Mouse (Mus musculus) adrenal gland, postnatal 0 days (tissue): ENCODE measurements around the gene Apoc3. TPM values are rescaled to one million over a fixed set of nuclear protein-coding genes. Genes with fewer than 3 reads are reported as not detected.

ENCODE experiments used
- polyA plus RNA-seq: library from polyadenylated mRNA; unstranded; fragments of >200 nt; fragmentation: Nextera tagmentation; extraction: Ambion mirVana; gene quantifications from 2 replicates; pipeline ENCODE4 v1.2.1, GENCODE M21; 2015

Gene Apoc3
- 20.8 and 41.9 TPM in 2 replicates for polyA plus RNA-seq

DNA sequence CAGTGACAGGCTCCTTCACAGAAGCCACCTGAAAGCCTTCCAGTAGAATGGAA is at the start of gene Apoc3:
Gene Apoc3 (minus strand): TSS at position 41 of the 53 bp plus-strand sequence.

DNA sequence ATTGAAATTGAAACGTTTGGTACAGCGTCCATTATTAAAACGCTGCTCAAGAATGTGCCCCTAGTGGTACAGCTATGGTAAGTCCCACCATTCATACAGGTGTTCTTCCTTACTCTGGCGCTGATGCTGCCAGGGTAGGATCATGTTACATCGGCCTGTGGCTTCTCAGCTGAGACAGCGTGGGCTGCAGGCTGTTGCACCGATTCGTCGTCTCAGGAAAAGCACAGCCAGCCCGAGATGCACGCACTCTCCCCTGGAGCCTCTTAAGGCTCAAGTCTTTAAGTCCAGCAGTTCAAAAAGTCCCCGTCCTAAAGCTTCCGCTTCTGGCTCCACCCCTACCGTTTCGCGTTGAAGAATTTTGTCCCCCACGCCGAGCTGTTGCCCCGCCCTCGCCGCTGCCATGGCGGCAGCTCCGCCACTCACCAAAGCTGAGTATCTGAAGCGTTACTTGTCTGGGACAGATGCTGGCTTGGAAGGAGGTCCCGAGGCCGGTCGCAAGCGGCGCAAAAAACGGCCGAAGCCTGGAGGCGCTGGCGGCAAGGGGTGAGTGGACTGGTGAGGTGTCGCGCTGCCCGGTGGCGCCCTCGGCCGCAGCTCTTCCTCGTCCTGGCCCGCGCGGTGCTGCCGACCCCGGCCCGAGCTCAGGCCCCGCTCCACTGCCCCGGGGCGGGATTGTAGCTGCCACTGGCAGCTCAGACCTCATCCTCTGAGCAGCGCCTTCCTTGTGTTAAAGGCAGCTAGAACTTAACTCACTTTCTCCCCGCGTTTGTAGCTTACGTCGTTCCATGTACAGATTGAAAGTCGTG is 47.4 kb upstream of the Apoc3 start, which contains the start of gene Bud13:
Gene Bud13 (plus strand): TSS at position 378 of the 806 bp plus-strand sequence.

DNA sequence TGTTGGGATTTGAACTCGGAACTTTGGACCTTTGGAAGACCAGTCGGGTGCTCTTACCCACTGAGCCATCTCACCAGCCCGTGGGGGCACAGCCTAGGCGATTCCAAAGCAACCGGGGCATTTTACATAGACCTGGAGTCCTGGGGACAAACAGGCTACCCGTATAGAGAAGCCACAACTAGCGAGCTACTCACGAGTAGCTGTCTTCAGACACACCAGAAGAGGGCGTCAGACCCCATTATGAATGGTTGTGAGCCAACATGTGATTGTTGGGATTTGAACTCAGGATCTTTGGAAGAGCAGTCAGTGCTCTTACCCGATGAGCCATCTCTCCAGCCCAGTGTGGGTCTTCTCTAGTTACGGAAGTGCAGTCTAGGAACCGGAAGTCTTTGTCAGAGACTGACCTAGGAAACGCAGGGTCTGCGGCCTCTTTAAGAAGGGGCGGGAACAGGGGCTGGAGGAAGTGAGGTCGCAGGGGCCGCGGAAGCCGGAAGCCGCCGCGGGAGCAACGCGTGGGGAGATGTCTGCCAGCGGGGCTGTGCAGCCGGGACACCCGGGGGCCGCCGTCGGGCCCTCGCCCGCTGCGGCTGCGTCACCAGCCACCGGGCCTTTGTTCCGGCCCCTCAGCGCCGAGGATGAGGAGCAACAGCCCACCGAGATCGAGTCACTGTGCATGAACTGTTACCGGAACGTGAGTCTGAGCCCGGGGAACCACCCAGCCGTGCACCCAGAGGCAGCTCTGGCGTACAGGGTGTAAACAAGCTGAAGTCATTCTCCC is 37.4 kb upstream of the Apoc3 start, which contains the start of gene Zpr1:
Gene Zpr1 (plus strand): TSS at position 388 of the 778 bp plus-strand sequence.

DNA sequence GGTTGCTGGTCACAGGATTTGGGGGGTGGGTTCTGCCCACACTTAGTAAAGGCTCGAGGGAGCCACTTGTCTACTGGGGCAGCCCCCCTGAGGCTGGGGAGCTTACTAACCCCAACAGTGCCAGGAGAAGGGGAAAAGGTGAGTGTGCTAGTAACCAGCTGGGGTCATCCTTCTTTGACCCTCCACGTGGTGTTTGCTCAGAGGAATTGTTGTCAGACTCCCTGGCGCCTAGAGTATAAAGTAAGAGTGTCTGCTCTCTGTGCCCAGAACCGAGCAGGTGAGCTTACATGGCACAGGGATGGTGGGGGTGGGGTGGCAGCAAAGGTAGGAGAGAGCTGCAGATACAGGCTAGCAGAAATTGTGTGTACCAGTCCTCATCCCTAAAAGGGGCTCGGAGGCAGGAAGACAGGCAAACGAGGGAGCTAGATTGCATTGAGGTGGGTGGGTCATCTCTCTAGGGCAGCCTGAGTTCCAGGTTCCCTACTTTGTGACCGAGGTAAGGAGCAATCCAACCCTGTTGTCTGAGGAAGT is 33.0 kb upstream of the Apoc3 start, which contains the start of gene Apoa5:
Gene Apoa5 (plus strand): TSS at position 291 of the 531 bp plus-strand sequence.

DNA sequence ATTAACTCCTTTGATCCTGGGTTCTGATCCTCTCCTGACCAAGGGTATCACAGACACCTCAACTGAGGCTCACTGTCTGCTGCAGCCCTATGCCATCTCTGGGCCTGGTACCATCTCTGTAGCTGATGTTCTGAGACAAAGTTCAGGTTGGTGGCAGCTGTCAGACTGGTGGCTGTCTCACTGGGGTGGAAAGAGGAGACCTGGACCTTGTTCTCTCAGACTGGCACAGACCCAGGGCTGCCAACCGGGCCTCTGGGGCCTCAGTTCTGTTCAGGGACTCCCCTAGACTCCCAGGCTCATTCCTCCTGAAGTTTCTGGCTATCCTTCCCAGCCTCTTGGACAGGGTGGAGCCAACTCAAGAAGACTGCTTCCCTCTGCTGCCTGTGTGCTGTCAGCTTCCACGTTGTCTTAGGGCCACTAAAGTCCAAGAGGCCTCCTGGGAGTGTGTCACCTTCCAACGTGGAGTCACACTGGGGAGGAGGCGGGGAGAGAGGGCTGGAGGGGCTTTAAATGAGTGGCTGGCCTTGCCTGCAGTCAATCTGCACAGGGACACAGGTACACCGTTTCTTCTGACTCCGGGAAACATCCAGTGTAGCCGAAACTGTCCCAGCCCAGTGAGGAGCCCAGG is 5.2 kb upstream of the Apoc3 start, which contains the start of gene Apoa4:
Gene Apoa4 (plus strand): TSS at position 171 of the 628 bp plus-strand sequence.

DNA sequence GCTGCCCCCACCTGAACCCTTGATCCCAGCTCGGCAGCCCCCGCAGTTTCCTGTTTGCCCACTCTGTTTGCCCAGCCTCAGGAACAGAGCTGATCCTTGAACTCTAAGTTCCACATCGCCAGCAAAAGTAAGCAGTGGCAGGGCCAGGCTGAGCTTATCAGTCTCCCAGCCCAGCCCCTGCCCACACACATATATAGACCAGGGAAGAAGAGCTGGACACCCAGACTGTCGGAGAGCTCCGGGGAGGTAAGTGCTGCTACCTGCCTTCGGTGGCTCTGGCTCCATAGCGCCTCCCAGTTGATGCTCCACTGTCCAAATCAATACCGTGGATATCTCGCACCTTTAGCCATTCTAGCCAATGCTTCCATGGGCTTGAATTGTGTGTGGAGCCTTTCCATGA is 6.9 kb downstream of the Apoc3 start, which contains the start of gene Apoa1:
Gene Apoa1 (plus strand): TSS at position 90 of the 400 bp plus-strand sequence.

Other genes starting within 250 kb of the Apoc3 start
- gene Pafah1b2, start 222.9 kb downstream of the Apoc3 start, polyA plus RNA-seq, result 117 and 120 TPM in 2 replicates
- 9.4 and 10.3 TPM in 2 replicates for gene Sik3, start 222.8 kb downstream of the Apoc3 start, polyA plus RNA-seq
- gene Apoa1, start 7.1 kb downstream of the Apoc3 start, polyA plus RNA-seq, result 594 and 918 TPM in 2 replicates
- 25.9 and 79.2 TPM in 2 replicates for gene Apoa4, start 5.1 kb upstream of the Apoc3 start, polyA plus RNA-seq
- gene Apoa5, start 33.0 kb upstream of the Apoc3 start, polyA plus RNA-seq, result 20.8 and 25.8 TPM in 2 replicates
- 26.6 and 41.4 TPM in 2 replicates for gene Zpr1, start 37.4 kb upstream of the Apoc3 start, polyA plus RNA-seq
- gene Bud13, start 47.4 kb upstream of the Apoc3 start, polyA plus RNA-seq, result 8.6 and 10.0 TPM in 2 replicates
- gene 4931429L15Rik, start 84.3 kb upstream of the Apoc3 start, polyA plus RNA-seq, result not detected in 2 replicates